Mouse (Mus musculus): ENCODE data around the gene Tmsb15b1. TPM values are rescaled to one million over a fixed set of nuclear protein-coding genes. Genes with fewer than 3 reads are reported as not detected.

Tmsb15b1 gene
- 31.0 and 34.1 TPM in 2 replicates for polyA plus RNA-seq (2015; fragmentation: Nextera tagmentation; extraction: Ambion mirVana)

- no peaks in the 10 kb centered on the region for H3K36me3 ChIP-seq (ENCODE audit: control insufficient read depth, insufficient read depth)
- 29% methylated on average over 15 of the region's 15 CpGs for WGBS
- peak within 1 kb of the TSS; percentile 63 for H3K4me2 ChIP-seq (replicated peaks; ENCODE audit: low read depth)
- no peak for TF ChIP-seq CTCF (IDR thresholded peaks at IDR 0.05; ENCODE audit: low read depth)
- H3K27me3 ChIP-seq (replicated peaks; ENCODE audit: control insufficient read depth, insufficient read depth, low read length): no peaks in the 10 kb centered on the region
- no peak within 1 kb of the TSS for H3K27ac ChIP-seq (ENCODE audit: low read depth, low read length)
- ATAC-seq: peak; percentile 100
- H3K4me1 ChIP-seq (replicated peaks; ENCODE audit: control insufficient read depth, insufficient read depth, low read length): no peaks in the 10 kb centered on the region
- peak within 1 kb of the TSS; percentile 4; the same call in 1 of the 2 replicates for H3K9ac ChIP-seq (ENCODE audit: low read depth, low read length)
- H3K4me3 ChIP-seq (ENCODE audit: low read depth, low read length): peak within 1 kb of the TSS; percentile 33
- no peaks in the 10 kb centered on the region for H3K9me3 ChIP-seq (ENCODE audit: control insufficient read depth)
Measured at GRCm38 (mm10) chrX:136976424-136977084, at the start of gene Tmsb15b1, which contains the start of gene Tmsb15l. Tmsb15b1 (minus strand) TSS chrX:136976874. Tmsb15l (minus strand) TSS chrX:136976869.

GRCm38 (mm10) chrX:137019310-137019709 is 42.6 kb upstream of the Tmsb15b1 start:
- Histone ChIP-seq H3K4me2 (replicated peaks; ENCODE audit: low read depth) (no peak overlapping the region), H3K9me3 (ENCODE audit: control insufficient read depth) (no peaks in the 10 kb centered on the region), H3K9ac (ENCODE audit: low read depth, low read length) (no peak overlapping the region), H3K4me3 (ENCODE audit: low read depth, low read length) (no peak overlapping the region), H3K4me1 (replicated peaks; ENCODE audit: control insufficient read depth, insufficient read depth, low read length) (no peaks in the 10 kb centered on the region), H3K27ac (ENCODE audit: low read depth, low read length) (no peak overlapping the region), H3K36me3 (ENCODE audit: control insufficient read depth, insufficient read depth) (no peaks in the 10 kb centered on the region), H3K27me3 (replicated peaks; ENCODE audit: control insufficient read depth, insufficient read depth, low read length) (no peaks in the 10 kb centered on the region)
- peak; percentile 22; the same call in 1 of the 2 replicates for ATAC-seq
- WGBS: 24% methylated on average over 1 of the region's 1 CpGs
- TF ChIP-seq CTCF (IDR thresholded peaks at IDR 0.05; ENCODE audit: low read depth): peak; percentile 76

- ATAC-seq: no peak
- Histone ChIP-seq H3K9me3 (ENCODE audit: control insufficient read depth) (no peaks in the 10 kb centered on the region), H3K27me3 (replicated peaks; ENCODE audit: control insufficient read depth, insufficient read depth, low read length) (no peaks in the 10 kb centered on the region), H3K27ac (ENCODE audit: low read depth, low read length) (no peak overlapping the region), H3K4me3 (ENCODE audit: low read depth, low read length) (no peak overlapping the region), H3K4me2 (replicated peaks; ENCODE audit: low read depth) (no peak overlapping the region), H3K36me3 (ENCODE audit: control insufficient read depth, insufficient read depth) (no peaks in the 10 kb centered on the region), H3K4me1 (replicated peaks; ENCODE audit: control insufficient read depth, insufficient read depth, low read length) (no peaks in the 10 kb centered on the region), H3K9ac (ENCODE audit: low read depth, low read length) (no peak overlapping the region)
- no peak for TF ChIP-seq CTCF (IDR thresholded peaks at IDR 0.05; ENCODE audit: low read depth)
- 68% methylated on average over 1 of the region's 1 CpGs for WGBS
Measured at GRCm38 (mm10) chrX:137017668-137018067, 41.0 kb upstream of the Tmsb15b1 start.

- 54% methylated on average over 6 of the region's 6 CpGs for WGBS
- peak; percentile 74 for TF ChIP-seq CTCF (IDR thresholded peaks at IDR 0.05; ENCODE audit: low read depth)
- H3K4me2 ChIP-seq (replicated peaks; ENCODE audit: low read depth): no peak overlapping the region
- ATAC-seq: no peak
- no peaks in the 10 kb centered on the region for H3K4me1 ChIP-seq (replicated peaks; ENCODE audit: control insufficient read depth, insufficient read depth, low read length)
- H3K9me3 ChIP-seq (ENCODE audit: control insufficient read depth): no peaks in the 10 kb centered on the region
- no peak overlapping the region for H3K4me3 ChIP-seq (ENCODE audit: low read depth, low read length)
- H3K9ac ChIP-seq (ENCODE audit: low read depth, low read length): no peak overlapping the region
- no peak overlapping the region for H3K27ac ChIP-seq (ENCODE audit: low read depth, low read length)
- no peaks in the 10 kb centered on the region for H3K27me3 ChIP-seq (replicated peaks; ENCODE audit: control insufficient read depth, insufficient read depth, low read length)
- no peaks in the 10 kb centered on the region for H3K36me3 ChIP-seq (ENCODE audit: control insufficient read depth, insufficient read depth)
Measured at GRCm38 (mm10) chrX:137015099-137015709, 38.5 kb upstream of the Tmsb15b1 start.

- ATAC-seq: no peak
- H3K9me3 ChIP-seq (ENCODE audit: control insufficient read depth): no peaks in the 10 kb centered on the region
- WGBS: 72% methylated on average over 2 of the region's 2 CpGs
- H3K4me2 ChIP-seq (replicated peaks; ENCODE audit: low read depth): no peak overlapping the region
- no peaks in the 10 kb centered on the region for H3K36me3 ChIP-seq (ENCODE audit: control insufficient read depth, insufficient read depth)
- no peaks in the 10 kb centered on the region for H3K4me1 ChIP-seq (replicated peaks; ENCODE audit: control insufficient read depth, insufficient read depth, low read length)
- no peak overlapping the region for H3K27ac ChIP-seq (ENCODE audit: low read depth, low read length)
- no peak for TF ChIP-seq CTCF (IDR thresholded peaks at IDR 0.05; ENCODE audit: low read depth)
- H3K9ac ChIP-seq (ENCODE audit: low read depth, low read length): no peak overlapping the region
- H3K4me3 ChIP-seq (ENCODE audit: low read depth, low read length): no peak overlapping the region
- 0 out of 2 replicates have a peak, but pooled peaks cover 4% of the 10 kb centered on the region for H3K27me3 ChIP-seq (replicated peaks; ENCODE audit: control insufficient read depth, insufficient read depth, low read length)
Measured at GRCm38 (mm10) chrX:136996256-136996655, 19.6 kb upstream of the Tmsb15b1 start.

- no peak overlapping the region for H3K27ac ChIP-seq (ENCODE audit: low read depth, low read length)
- no peak for ATAC-seq
- H3K4me1 ChIP-seq (replicated peaks; ENCODE audit: control insufficient read depth, insufficient read depth, low read length): no peaks in the 10 kb centered on the region
- no peak for TF ChIP-seq CTCF (IDR thresholded peaks at IDR 0.05; ENCODE audit: low read depth)
- H3K9ac ChIP-seq (ENCODE audit: low read depth, low read length): no peak overlapping the region
- no peaks in the 10 kb centered on the region for H3K36me3 ChIP-seq (ENCODE audit: control insufficient read depth, insufficient read depth)
- WGBS: 45% methylated on average over 14 of the region's 14 CpGs
- no peaks in the 10 kb centered on the region for H3K9me3 ChIP-seq (ENCODE audit: control insufficient read depth)
- H3K4me3 ChIP-seq (ENCODE audit: low read depth, low read length): no peak overlapping the region; the same call in 1 of the 2 replicates
- H3K27me3 ChIP-seq (replicated peaks; ENCODE audit: control insufficient read depth, insufficient read depth, low read length): 0 out of 2 replicates have a peak, but pooled peaks cover 4% of the 10 kb centered on the region
- peak overlapping the region; percentile 60; the same call in 1 of the 2 replicates for H3K4me2 ChIP-seq (replicated peaks; ENCODE audit: low read depth)
Measured at GRCm38 (mm10) chrX:136993641-136994040, 17.0 kb upstream of the Tmsb15b1 start.
